Mouse (Mus musculus) retina, postnatal 7 days (tissue): Measurements from ENCODE around the gene Cyp2j7.
"Not testable (repeated sequence)": the region's sequence is repeated elsewhere in the genome, so short reads cannot be mapped to it uniquely, and the experiment has no call there.

Experiments used
- DNase-seq: peaks from one replicate; pipeline ENCODE4 v3.0.0-alpha.2; 2012; ENCODE audit warnings: low read depth, low spot score

The Cyp2j7 gene

GRCm38 (mm10) chr4:96236559-96236958, at the start of gene Cyp2j7:
Gene Cyp2j7, minus strand, starts transcription at chr4:96236659.
- no peak for DNase-seq

DNA sequence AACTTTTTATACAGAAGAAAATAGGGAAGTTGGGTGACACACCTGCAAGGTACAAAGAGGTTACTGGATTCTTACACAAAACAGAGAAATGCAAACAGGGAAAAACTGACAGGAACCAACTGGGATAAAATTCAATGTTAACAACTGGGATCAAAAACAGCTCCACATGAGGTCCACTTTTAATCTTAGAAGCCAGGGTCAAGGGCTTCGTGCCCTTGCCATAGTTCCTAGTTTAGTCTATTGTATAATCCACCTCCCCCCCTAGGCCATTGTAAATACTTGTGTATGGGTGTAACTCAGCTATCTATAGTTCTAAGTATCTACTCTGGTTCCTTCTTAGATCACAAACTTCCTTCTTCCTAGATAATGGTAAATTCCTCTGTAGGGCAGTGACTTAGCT, 40.4 kb upstream of the Cyp2j7 start:
- not testable (repeated sequence) for DNase-seq

DNA sequence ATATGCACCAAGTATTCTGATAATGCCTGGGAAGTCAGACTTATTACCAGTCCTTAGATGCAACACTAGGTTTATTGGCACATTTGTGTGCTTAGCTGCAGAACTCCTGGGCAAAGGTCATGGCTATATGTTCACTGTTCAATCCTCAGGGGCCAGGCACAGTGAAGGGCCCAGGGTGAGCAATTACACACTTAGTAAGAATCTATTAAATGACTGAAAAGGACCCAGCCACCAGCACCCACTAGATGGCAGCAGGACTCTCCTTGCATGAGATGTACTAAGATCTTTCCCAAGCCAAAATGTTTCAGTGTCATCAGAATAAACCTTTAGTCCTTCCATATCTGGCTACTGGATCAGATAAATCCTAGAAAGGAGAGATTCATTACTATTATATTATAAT, 37.4 kb upstream of the Cyp2j7 start:
- DNase-seq, result no peak

DNA sequence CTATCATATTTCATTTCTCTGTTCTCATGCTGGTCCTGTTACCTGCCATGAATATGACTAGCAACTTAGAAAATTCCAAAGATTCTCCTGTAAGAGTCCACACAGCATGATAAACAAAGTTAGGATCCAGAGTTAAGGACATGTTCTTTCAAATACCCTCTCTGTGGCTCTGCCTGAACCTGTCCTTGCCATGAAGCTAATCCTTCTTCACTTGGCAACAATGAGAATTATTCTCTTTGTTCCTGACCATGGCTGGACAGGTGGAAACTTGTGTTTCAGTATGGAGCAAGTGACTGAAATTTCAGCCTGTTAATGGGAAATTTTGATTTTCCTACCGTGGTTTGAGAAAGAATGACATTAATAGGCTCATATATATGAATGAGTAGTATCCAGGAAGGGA, 39.8 kb downstream of the Cyp2j7 start:
- no peak for DNase-seq

- DNase-seq, result not testable (repeated sequence)
Measured at GRCm38 (mm10) chr4:96189321-96189720, 47.1 kb downstream of the Cyp2j7 start.

- not testable (repeated sequence) for DNase-seq
Measured at GRCm38 (mm10) chr4:96188671-96189070, 47.8 kb downstream of the Cyp2j7 start.

- not testable (repeated sequence) for DNase-seq
Measured at GRCm38 (mm10) chr4:96188146-96188545, 48.3 kb downstream of the Cyp2j7 start.

DNA sequence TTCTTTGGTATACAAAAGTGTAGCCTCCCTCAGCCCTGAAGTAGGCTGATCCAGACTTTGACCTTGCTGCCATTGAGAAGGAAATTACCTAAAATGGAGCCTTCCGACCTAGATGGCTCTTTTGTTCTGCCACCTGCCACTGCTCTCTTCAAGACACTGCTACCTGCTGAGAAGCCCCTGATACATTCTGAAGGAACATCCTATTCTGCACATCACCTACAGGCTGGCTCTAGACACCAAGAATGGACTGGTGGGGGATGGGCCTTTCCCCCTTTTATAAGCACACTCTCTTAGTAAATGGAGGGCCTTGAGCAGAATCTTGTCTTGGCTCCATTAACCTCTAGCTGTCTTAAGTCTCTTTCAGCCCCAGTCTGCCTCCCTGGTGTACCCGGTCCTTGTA, 51.7 kb downstream of the Cyp2j7 start:
- not testable (repeated sequence) for DNase-seq

GRCm38 (mm10) chr4:96162839-96163238, 73.6 kb downstream of the Cyp2j7 start:
- no peak for DNase-seq

GRCm38 (mm10) chr4:96161575-96161974, 74.9 kb downstream of the Cyp2j7 start:
- no peak for DNase-seq
